Mouse (Mus musculus) heart, embryonic 15.5 days (tissue): Measurements from ENCODE around the gene Dut. TPM values are rescaled to one million over a fixed set of nuclear protein-coding genes. Genes with fewer than 3 reads are reported as not detected.

Experiments used
- ATAC-seq: fragments of 200-750 bp; cut with Nextera tagmentation; replicated peaks from 2 replicates; pipeline ENCODE4 v1.8.0; 2017; ENCODE audit warnings: low read depth, moderate TSS enrichment; ENCODE audit not compliant: insufficient number of reproducible peaks, insufficient read depth, low FRiP score
- H3K27ac ChIP-seq: fragments of 300-500 bp; sonication (generic); 2 replicates; pipeline ENCODE4 v1.5.1; 2015; ENCODE audit warnings: mild to moderate bottlenecking, inconsistent platforms
- H3K27me3 ChIP-seq: fragments of 300-500 bp; sonication (generic); 2 replicates; pipeline ENCODE4 v1.6.1; 2015; ENCODE audit warnings: inconsistent platforms
- H3K36me3 ChIP-seq: fragments of 300-500 bp; sonication (generic); 2 replicates; pipeline ENCODE4 v1.6.1; 2015; ENCODE audit warnings: mild to moderate bottlenecking, inconsistent platforms
- H3K4me1 ChIP-seq: fragments of 300-500 bp; sonication (generic); replicated peaks from 2 replicates; pipeline ENCODE4 v1.6.1; 2015; ENCODE audit warnings: inconsistent platforms
- H3K4me2 ChIP-seq: fragments of 300-500 bp; sonication (generic); 2 replicates; pipeline ENCODE4 v1.6.1; 2015; ENCODE audit warnings: inconsistent platforms, mild to moderate bottlenecking, moderate library complexity
- H3K4me3 ChIP-seq: fragments of 300-500 bp; sonication (generic); 2 replicates; pipeline ENCODE4 v1.5.1; 2015; ENCODE audit warnings: mild to moderate bottlenecking, inconsistent platforms
- H3K9ac ChIP-seq: fragments of 300-500 bp; sonication (generic); 2 replicates; pipeline ENCODE4 v1.6.1; 2015; ENCODE audit warnings: mild to moderate bottlenecking, inconsistent platforms
- H3K9me3 ChIP-seq: fragments of 300-500 bp; sonication (generic); replicated peaks from 2 replicates; pipeline ENCODE4 v1.6.1; 2016; ENCODE audit warnings: inconsistent platforms
- WGBS: fragments of 180-500 bp; shearing (Covaris S2); methylation state at CpG from one replicate; pipeline ENCODE4 v1.1.7; 2015; ENCODE audit warnings: mixed read lengths; 5-methylcytosine and 5-hydroxymethylcytosine counted together
- polyA plus RNA-seq: library from polyadenylated mRNA; unstranded; fragments of >200 nt; fragmentation: Nextera tagmentation; extraction: Ambion mirVana; gene quantifications from 2 replicates; pipeline ENCODE4 v1.2.1, GENCODE M21; 2015

The Dut gene
- 99.5 and 102 TPM in 2 replicates for polyA plus RNA-seq

DNA sequence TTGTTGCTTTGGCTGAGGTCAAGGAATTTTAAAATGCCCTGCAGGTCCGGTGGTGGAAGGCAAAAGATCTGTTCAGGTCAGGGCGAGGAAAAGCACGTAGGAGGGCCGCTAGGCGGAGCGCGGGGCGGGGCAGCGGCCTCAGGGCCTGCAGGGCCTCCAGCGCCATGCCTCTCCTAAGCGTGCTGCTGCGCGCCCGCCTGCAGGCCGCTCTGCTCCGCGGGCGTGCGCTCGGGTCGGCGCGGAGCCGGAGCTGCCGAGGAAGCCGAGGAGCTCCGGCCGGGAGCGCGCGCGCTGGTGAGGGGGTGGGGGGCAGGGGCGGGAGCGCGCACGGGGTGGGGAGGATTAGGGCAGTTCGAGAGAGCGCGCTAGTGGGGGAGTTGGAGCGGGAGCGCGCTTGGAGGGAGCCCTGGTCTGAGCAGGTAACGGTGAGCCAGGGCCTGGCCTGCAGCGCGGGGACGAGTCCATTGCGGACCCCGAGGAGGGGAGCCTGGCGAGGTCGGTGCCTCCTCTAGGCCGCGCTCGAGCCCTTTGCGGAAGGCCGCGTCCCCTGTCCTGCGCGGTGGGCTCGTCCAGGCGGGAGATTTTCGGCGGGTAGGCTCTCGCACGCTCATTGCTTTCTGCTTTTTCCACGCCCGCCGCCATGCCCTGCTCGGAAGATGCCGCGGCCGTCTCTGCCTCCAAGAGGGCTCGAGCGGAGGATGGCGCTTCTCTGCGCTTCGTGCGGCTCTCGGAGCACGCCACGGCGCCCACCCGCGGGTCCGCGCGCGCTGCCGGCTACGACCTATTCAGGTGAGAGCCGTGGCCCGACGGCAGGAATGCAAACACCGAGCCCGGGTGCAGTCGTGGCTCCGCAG lies at the start of gene Dut:
Dut (plus strand) TSS at position 83 of the 854 bp plus-strand sequence.
- H3K27ac ChIP-seq, result peak within 1 kb of the TSS; percentile 95
- no peaks in the 10 kb centered on the region for H3K27me3 ChIP-seq
- peak; percentile 99 for ATAC-seq
- under 1% methylated on average over 95 of the region's 96 CpGs for WGBS
- H3K36me3 ChIP-seq, result peaks cover 18% of the 10 kb centered on the region
- peaks cover 14% of the 10 kb centered on the region for H3K4me1 ChIP-seq
- H3K4me3 ChIP-seq, result peak within 1 kb of the TSS; percentile 80
- peak within 1 kb of the TSS; percentile 92 for H3K4me2 ChIP-seq
- no peaks in the 10 kb centered on the region for H3K9me3 ChIP-seq
- H3K9ac ChIP-seq, result peak within 1 kb of the TSS; percentile 84

DNA sequence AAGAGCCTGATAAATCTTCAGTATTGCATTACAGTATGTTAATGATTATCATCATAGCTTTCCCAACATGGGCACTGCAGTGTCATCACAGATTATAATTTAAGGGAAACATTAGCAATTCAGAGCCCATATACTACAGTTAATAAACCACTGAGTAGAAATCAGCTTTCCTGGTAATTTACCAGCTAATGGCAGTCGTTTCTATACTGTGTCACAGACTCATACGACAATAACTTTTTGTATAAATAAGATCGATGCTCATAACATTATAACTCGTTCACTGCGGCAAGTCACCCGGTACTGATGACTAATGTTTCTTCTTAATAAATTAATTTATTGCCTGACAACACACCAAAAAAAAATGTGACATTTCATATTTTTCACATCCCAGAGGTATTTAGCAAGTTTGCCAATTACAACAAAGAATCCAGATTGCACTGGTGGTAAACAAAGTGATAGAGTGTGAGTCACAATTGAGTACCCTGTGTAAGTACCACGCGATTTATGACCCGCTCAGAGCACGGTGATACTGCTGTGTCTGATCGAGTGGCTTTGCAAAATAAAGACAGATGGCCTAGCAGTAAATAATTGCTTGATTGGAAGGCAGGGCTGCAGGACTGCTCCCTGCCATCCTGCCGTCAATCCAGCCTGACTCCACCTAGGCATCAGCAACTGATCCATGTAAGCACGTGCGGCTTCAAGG lies 37.9 kb upstream of the Dut start:
- WGBS, result 78% methylated on average over 14 of the region's 14 CpGs
- peaks cover 6% of the 10 kb centered on the region for H3K4me1 ChIP-seq
- no peak for ATAC-seq
- no peaks in the 10 kb centered on the region for H3K36me3 ChIP-seq
- H3K9me3 ChIP-seq, result no peaks in the 10 kb centered on the region
- H3K4me2 ChIP-seq, result no peak overlapping the region
- no peak overlapping the region for H3K27ac ChIP-seq
- H3K9ac ChIP-seq, result no peak overlapping the region
- no peaks in the 10 kb centered on the region for H3K27me3 ChIP-seq
- no peak overlapping the region for H3K4me3 ChIP-seq

DNA sequence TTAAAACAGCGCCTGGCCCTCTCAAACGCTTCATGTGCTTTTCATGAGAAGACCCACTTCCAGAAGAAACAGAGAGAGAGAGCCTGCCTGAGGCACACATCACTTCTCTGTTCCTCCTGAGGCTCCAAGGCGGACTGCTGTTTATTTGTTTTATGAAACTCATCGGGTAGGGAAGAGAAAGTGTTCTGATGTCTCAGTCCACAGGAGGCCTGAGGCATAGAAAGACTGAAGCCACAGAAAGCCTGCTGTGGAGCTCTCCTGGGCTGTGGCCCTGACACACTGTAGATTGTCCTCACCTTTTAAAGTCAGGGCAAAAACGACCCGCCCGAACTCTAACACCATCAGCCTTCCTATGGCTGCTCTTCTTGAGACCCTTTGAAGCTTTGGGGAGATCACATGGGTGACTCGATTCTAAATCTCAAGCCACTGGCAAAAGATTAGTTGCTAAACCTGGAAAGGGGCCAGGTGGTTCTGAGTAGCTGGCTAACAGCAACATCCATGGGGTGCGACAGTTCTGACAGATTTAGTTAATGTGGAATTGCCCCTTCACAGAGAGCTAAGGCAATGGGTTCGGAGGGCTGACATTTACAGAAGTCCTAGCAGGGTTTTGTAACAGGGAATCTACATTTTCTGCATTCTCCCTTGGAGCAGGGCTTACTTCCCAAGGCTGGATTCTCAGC lies 35.0 kb upstream of the Dut start:
- WGBS, result 45% methylated on average over 10 of the region's 10 CpGs

DNA sequence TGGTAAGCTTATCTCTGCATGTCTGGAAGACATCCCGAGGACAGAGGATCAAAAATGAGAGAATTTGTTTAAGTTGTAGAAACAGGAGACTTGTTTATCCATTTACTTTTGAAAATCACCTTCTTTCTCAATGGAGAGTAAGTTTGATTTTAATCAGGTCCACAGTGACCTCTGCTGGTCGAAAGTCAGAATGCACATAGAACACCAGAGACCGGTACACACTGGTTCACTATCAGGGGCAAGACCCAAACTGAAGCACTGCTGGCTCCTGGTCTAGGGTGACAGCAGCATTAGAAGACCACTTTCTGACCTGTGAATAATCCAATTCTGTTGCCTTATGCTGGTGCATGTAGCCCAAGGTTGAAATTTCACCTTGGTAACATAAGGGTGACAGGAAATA lies 32.4 kb upstream of the Dut start:
- no peak for ATAC-seq
- H3K27ac ChIP-seq, result no peak overlapping the region
- no peaks in the 10 kb centered on the region for H3K36me3 ChIP-seq
- no peak overlapping the region for H3K9ac ChIP-seq
- 1% methylated on average over 3 of the region's 3 CpGs for WGBS
- H3K4me1 ChIP-seq, result peaks cover 6% of the 10 kb centered on the region
- H3K9me3 ChIP-seq, result no peaks in the 10 kb centered on the region
- H3K4me3 ChIP-seq, result no peak overlapping the region
- H3K27me3 ChIP-seq, result no peaks in the 10 kb centered on the region
- no peak overlapping the region for H3K4me2 ChIP-seq

More for the DNA sequence above, 35.0 kb upstream of the Dut start:
- no peak for ATAC-seq
- Histone ChIP-seq H3K9ac (no peak overlapping the region), H3K9me3 (no peaks in the 10 kb centered on the region), H3K27me3 (no peaks in the 10 kb centered on the region), H3K27ac (no peak overlapping the region), H3K4me2 (no peak overlapping the region), H3K4me3 (no peak overlapping the region), H3K4me1 (peaks cover 6% of the 10 kb centered on the region), H3K36me3 (no peaks in the 10 kb centered on the region)

DNA sequence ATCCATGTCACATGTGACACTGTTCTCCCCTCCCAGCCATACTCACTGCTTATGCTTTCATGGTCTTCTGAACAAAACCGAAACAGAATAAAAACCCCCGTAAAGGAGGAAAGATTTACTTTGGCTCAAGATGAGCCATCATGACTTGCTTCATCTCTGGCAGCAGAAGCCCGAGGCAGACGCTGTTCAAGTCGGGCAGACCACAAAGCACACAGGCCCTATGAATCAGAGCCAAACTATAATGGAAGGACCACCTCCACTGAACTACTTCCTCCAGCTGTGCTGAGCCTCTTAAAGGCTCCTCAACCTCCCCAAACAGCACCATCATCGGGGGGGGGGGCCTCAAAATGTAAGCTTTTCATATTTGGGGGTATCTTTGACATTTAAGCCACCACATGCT lies 29.7 kb upstream of the Dut start:
- no peaks in the 10 kb centered on the region for H3K27me3 ChIP-seq
- H3K9ac ChIP-seq, result no peak overlapping the region
- H3K4me1 ChIP-seq, result peaks cover under 1% of the 10 kb centered on the region
- no peaks in the 10 kb centered on the region for H3K9me3 ChIP-seq
- 59% methylated on average over 6 of the region's 6 CpGs for WGBS
- H3K4me2 ChIP-seq, result no peak overlapping the region
- H3K36me3 ChIP-seq, result no peaks in the 10 kb centered on the region
- H3K4me3 ChIP-seq, result no peak overlapping the region
- no peak for ATAC-seq
- no peak overlapping the region for H3K27ac ChIP-seq

DNA sequence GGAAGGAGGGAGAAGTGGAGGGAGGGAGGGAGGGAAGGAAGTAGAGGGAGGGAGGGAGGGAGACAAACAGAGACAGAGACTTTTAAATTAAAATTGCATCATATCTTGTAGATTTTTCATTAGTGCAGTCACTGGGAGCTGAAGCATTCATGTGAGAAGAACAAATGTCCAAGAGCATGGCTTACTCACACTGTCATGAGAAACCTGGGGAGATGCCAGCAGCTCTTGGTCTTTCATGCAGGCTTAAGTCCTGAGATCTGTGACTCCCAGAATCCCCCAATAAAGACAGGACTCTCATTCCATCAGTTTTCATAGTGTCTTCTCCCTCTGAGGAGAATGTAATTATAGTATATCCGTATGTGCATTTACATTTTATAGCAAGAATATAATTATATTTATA lies 28.4 kb upstream of the Dut start:
- no peaks in the 10 kb centered on the region for H3K27me3 ChIP-seq
- no peak overlapping the region for H3K27ac ChIP-seq
- H3K4me1 ChIP-seq, result no peaks in the 10 kb centered on the region
- H3K9me3 ChIP-seq, result no peaks in the 10 kb centered on the region
- H3K4me2 ChIP-seq, result no peak overlapping the region
- H3K9ac ChIP-seq, result no peak overlapping the region
- H3K4me3 ChIP-seq, result no peak overlapping the region
- WGBS, result 85% methylated on average over 1 of the region's 1 CpGs
- ATAC-seq, result no peak
- no peaks in the 10 kb centered on the region for H3K36me3 ChIP-seq

DNA sequence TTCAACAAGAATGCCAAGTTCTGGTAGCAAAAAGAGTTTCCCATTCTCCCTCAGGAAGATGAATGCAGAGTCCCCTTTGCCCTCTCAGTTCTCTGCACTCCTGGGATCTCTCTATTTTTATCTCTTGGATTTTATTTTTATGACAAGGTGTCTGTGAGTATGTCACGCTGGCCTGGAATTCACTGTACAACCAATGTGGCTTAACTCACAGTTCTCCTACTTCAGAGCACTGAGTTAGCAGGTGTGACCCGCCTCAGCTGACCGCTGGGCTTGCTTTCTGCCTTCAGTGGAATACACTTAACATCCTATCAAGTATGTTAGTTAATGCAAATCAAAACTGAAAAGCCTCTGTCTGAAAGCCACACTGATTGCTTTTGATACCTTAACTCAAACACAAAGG lies 27.7 kb upstream of the Dut start:
- peak; percentile 60; the same call in 1 of the 2 replicates for ATAC-seq
- Histone ChIP-seq H3K9ac (no peak overlapping the region), H3K27me3 (no peaks in the 10 kb centered on the region), H3K4me1 (no peaks in the 10 kb centered on the region), H3K4me3 (no peak overlapping the region), H3K4me2 (no peak overlapping the region), H3K9me3 (no peaks in the 10 kb centered on the region), H3K27ac (peak overlapping the region; percentile 26; the same call in 1 of the 2 replicates), H3K36me3 (no peaks in the 10 kb centered on the region)
- WGBS, result 39% methylated on average over 3 of the region's 3 CpGs

DNA sequence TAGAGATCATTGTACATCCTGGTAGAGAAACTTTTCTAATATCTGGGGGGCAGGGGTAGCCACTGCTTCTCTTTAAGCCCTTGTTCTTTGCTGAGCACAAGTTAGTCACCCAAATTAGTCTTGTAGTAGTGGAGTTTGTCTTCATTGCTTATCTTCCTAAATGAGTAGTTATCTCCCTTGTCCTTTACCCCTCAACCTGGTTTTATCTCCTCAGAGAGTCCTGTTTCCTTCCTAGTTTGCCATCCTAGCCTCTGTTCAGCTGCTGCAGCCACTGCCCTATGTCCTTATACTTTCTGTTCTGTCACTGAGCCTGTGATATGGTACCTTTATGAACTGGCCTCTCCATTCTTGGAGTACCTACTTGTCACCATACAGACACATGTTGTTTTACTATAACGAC lies 25.3 kb upstream of the Dut start:
- ATAC-seq, result no peak
- H3K4me1 ChIP-seq, result no peaks in the 10 kb centered on the region

DNA sequence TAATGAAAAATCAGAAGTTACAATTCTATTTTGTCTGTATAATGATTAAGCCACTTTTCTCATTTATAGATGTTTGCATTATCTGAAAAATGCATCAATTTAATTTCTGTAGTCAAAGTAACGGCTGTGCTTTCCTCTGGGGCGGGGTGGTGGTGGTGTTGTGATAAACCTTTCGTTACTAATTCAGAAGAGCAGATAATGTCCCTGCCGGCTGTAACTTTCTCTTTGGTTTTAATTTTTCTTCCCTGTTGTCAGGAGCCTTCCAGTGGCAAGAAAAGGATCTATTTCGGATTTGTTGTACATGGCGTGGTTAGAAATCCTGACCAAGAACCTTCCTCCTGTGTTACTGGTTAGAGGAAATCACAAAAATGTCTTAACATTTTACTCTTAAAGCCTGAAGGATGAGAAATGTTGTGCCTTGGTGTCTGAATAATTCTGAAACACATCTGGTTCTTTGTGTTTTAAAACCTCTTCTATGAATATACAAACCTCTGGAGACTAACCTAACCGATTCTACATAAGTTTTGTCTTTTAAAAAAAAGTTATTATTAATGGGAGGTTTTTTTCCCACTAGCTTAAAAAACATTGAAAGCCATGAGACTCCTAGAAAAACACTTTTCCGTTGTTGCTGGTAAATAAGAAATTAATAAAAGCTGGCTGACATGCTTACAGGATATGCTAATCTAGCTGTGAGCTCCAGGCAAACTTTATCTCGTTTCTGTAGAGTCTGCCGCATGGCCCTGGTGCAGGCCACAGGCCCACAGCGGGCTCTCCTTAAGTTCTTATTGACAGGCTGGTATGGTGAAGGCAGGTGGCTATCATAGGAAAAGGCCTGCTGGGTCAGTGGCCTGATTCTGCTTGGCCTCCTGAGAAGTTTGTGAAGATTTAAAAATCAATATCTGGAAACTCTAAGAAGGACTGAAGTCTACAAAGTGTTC lies 18.2 kb upstream of the Dut start:
- Histone ChIP-seq H3K36me3 (no peaks in the 10 kb centered on the region), H3K4me2 (no peak overlapping the region), H3K4me3 (no peak overlapping the region), H3K9ac (no peak overlapping the region), H3K27ac (no peak overlapping the region), H3K4me1 (0 out of 2 replicates have a peak, but pooled peaks cover 2% of the 10 kb centered on the region), H3K27me3 (no peaks in the 10 kb centered on the region), H3K9me3 (no peaks in the 10 kb centered on the region)
- no peak for ATAC-seq
- WGBS, result 54% methylated on average over 11 of the region's 11 CpGs

More for the DNA sequence above, 25.3 kb upstream of the Dut start:
- Histone ChIP-seq H3K4me3 (no peak overlapping the region), H3K4me2 (no peak overlapping the region), H3K27ac (no peak overlapping the region), H3K27me3 (no peaks in the 10 kb centered on the region), H3K9ac (no peak overlapping the region), H3K9me3 (no peaks in the 10 kb centered on the region), H3K36me3 (no peaks in the 10 kb centered on the region)
- WGBS, result 80% methylated on average over 1 of the region's 1 CpGs

DNA sequence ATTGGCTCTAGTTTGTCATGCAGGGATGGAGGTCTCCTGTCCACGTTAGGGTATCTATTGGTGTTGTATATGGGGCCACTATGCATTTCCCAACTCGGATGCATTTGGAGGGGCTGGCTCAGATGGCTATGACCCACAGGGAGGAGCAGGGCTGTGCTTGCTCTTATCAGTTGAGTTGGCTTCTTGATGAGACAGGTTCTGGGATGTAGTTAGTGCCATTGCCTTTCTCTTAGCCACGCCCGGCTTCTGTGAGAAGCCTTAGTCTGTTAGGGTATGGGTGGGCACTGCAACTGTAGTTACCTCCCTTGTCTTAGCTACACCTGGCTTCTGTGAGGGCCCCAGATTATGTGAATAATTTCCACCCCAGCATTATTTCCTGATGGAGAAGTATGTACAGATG lies 14.8 kb upstream of the Dut start:
- Histone ChIP-seq H3K4me2 (no peak overlapping the region), H3K4me1 (0 out of 2 replicates have a peak, but pooled peaks cover 2% of the 10 kb centered on the region), H3K9me3 (no peaks in the 10 kb centered on the region), H3K27me3 (no peaks in the 10 kb centered on the region), H3K36me3 (no peaks in the 10 kb centered on the region), H3K4me3 (no peak overlapping the region), H3K27ac (no peak overlapping the region), H3K9ac (no peak overlapping the region)
- ATAC-seq, result no peak
- WGBS, result 86% methylated on average over 4 of the region's 4 CpGs
